Mouse (Mus musculus) G1E (cell line): ENCODE results near the gene Thada.

Source experiments
- CTCF ChIP-seq: IDR thresholded peaks from 2 replicates; pipeline ENCODE4 v1.5.1; 2012; ENCODE audit warnings: low read depth, low read length, inconsistent platforms, mixed read lengths
- GATA1 ChIP-seq: IDR thresholded peaks from 2 replicates; pipeline ENCODE4 v1.6.1; 2012; ENCODE audit warnings: borderline replicate concordance, low read length, inconsistent platforms, mixed read lengths
- POLR2AphosphoS5 ChIP-seq: IDR thresholded peaks from 2 replicates; pipeline ENCODE4 v1.6.1; 2012; ENCODE audit warnings: low read depth, low read length, inconsistent platforms; ENCODE audit not compliant: insufficient replicate concordance
- TAL1 ChIP-seq: conservative IDR thresholded peaks from 2 replicates; pipeline ENCODE4 v1.6.1; 2012; ENCODE audit warnings: low read depth, low read length, inconsistent platforms, mixed read lengths

DNA sequence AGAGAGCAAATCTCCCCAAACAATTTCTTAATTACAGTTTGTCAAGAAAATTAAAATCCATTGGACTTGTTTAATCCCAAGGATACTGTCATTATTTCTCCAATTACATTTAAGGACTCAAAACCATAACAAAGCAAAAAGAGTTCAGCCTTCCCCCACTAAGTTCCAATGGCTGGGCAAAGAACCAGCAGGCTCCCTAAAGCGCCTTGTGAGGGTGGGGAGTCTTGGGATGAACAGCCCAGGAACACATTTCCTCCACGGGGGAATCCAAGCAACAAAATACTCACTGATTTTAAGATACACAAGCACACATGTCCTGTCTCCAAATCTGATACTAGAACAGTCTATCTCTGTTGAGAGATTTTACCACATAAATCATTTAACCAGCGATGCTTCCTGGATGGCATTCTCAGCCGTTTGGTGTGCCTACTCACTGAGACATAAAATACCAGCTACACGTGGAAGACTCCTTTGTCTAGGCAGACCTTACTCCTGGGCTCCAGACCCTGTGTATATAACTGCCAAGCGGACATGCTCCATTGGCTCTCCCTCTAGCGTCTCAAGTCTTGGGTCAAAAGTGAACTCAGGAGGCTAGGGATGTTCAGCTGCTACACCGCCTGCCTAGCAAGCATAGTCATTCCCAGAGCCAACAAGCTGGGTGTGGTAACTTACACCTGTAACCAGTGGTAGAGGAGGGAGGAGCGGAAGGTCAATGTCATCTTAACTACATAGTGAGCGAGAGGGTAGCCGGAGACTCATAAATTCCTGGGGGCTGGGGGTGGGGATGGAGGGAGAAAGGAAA is 97.6 kb downstream of the Thada start:
- TF ChIP-seq POLR2AphosphoS5 = no peak
- TF ChIP-seq CTCF = no peak
- TF ChIP-seq TAL1 = no peak
- TF ChIP-seq GATA1 = no peak
